Mouse (Mus musculus): ENCODE data around the gene Ascc2.

DNA sequence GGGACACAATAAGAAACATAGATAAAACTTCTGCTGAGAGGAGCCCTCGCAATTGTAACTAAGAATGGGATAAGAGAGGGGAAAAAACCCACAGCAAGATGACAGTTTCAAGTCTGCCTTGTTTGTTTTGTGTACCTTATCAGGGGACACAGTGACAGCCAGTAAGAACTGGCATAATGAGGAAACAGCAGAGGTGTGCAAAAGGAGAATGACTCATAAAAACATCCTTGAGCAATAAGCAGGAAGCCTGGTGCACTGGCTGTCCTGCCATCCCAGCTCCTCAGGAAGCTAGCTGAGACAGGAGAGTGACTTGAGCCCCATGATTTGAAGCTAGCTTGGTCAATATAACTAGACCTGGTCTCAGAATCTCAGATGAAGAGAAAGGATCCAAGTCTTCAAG, 22.3 kb downstream of the Ascc2 start:
- no peak for TF ChIP-seq CTCF (IDR thresholded peaks at IDR 0.05; ENCODE audit: extremely low read depth, insufficient read length, insufficient replicate concordance, low read depth, low read length)
- TF ChIP-seq POLR2A (IDR thresholded peaks at IDR 0.05; ENCODE audit: low read depth, low read length): no peak

All from small intestine, adult 2 months (tissue).